Mouse (Mus musculus): ENCODE results near the gene Prkg1. TPM values are rescaled to one million over a fixed set of nuclear protein-coding genes. Genes with fewer than 3 reads are reported as not detected.

Prkg1 gene
- polyA plus RNA-seq, 1 experiment from 2014 or later: 2.1 TPM

GRCm38 (mm10) chr19:30613150-30613865 is 1151.5 kb downstream of the Prkg1 start:
- Histone ChIP-seq H3K9me3 (ENCODE audit: control insufficient read depth, low read length) (no peaks in the 10 kb centered on the region), H3K27me3 (ENCODE audit: control insufficient read depth, insufficient read depth, low read length) (no peaks in the 10 kb centered on the region), H3K36me3 (ENCODE audit: control insufficient read depth, insufficient read depth, low read length) (no peaks in the 10 kb centered on the region), H3K9ac (ENCODE audit: low read depth, low read length) (no peak overlapping the region), H3K4me3 (ENCODE audit: low read length) (no peak overlapping the region), H3K4me2 (replicated peaks; ENCODE audit: low read depth, low read length) (no peak overlapping the region), H3K27ac (ENCODE audit: low read depth, low read length) (no peak overlapping the region), H3K4me1 (ENCODE audit: control insufficient read depth, insufficient read depth, low read length) (no peaks in the 10 kb centered on the region)
- WGBS: 81% methylated on average over 3 of the region's 3 CpGs
- ATAC-seq (ENCODE audit: low FRiP score, low TSS enrichment): no peak

- Histone ChIP-seq H3K9me3 (ENCODE audit: control insufficient read depth, low read length) (no peaks in the 10 kb centered on the region), H3K4me2 (replicated peaks; ENCODE audit: low read depth, low read length) (no peak overlapping the region), H3K4me3 (ENCODE audit: low read length) (no peak overlapping the region), H3K27ac (ENCODE audit: low read depth, low read length) (no peak overlapping the region), H3K4me1 (ENCODE audit: control insufficient read depth, insufficient read depth, low read length) (no peaks in the 10 kb centered on the region), H3K27me3 (ENCODE audit: control insufficient read depth, insufficient read depth, low read length) (no peaks in the 10 kb centered on the region), H3K9ac (ENCODE audit: low read depth, low read length) (no peak overlapping the region), H3K36me3 (ENCODE audit: control insufficient read depth, insufficient read depth, low read length) (no peaks in the 10 kb centered on the region)
- WGBS: 83% methylated on average over 3 of the region's 3 CpGs
- no peak for ATAC-seq (ENCODE audit: low FRiP score, low TSS enrichment)
These were observed 1178.5 kb downstream of the Prkg1 start for GRCm38 (mm10) chr19:30586366-30586765.

GRCm38 (mm10) chr19:30564516-30564915 is 1200.3 kb downstream of the Prkg1 start:
- no peak overlapping the region for H3K4me3 ChIP-seq (ENCODE audit: low read length)
- WGBS: 73% methylated on average over 6 of the region's 6 CpGs

GRCm38 (mm10) chr19:30563876-30564275 is 1201.0 kb downstream of the Prkg1 start:
- Histone ChIP-seq H3K4me3 (ENCODE audit: low read length) (no peak overlapping the region), H3K9me3 (ENCODE audit: control insufficient read depth, low read length) (no peaks in the 10 kb centered on the region), H3K27me3 (ENCODE audit: control insufficient read depth, insufficient read depth, low read length) (no peaks in the 10 kb centered on the region), H3K36me3 (ENCODE audit: control insufficient read depth, insufficient read depth, low read length) (no peaks in the 10 kb centered on the region), H3K27ac (ENCODE audit: low read depth, low read length) (no peak overlapping the region), H3K4me1 (ENCODE audit: control insufficient read depth, insufficient read depth, low read length) (no peaks in the 10 kb centered on the region), H3K9ac (ENCODE audit: low read depth, low read length) (no peak overlapping the region), H3K4me2 (replicated peaks; ENCODE audit: low read depth, low read length) (no peak overlapping the region)
- 86% methylated on average over 3 of the region's 3 CpGs for WGBS
- ATAC-seq (ENCODE audit: low FRiP score, low TSS enrichment): no peak

More at GRCm38 (mm10) chr19:30564516-30564915, 1200.3 kb downstream of the Prkg1 start:
- Histone ChIP-seq H3K9ac (ENCODE audit: low read depth, low read length) (no peak overlapping the region), H3K27ac (ENCODE audit: low read depth, low read length) (no peak overlapping the region), H3K4me2 (replicated peaks; ENCODE audit: low read depth, low read length) (no peak overlapping the region), H3K4me1 (ENCODE audit: control insufficient read depth, insufficient read depth, low read length) (no peaks in the 10 kb centered on the region), H3K36me3 (ENCODE audit: control insufficient read depth, insufficient read depth, low read length) (no peaks in the 10 kb centered on the region), H3K27me3 (ENCODE audit: control insufficient read depth, insufficient read depth, low read length) (no peaks in the 10 kb centered on the region), H3K9me3 (ENCODE audit: control insufficient read depth, low read length) (no peaks in the 10 kb centered on the region)
- no peak for ATAC-seq (ENCODE audit: low FRiP score, low TSS enrichment)

GRCm38 (mm10) chr19:30558024-30558423 is 1206.8 kb downstream of the Prkg1 start:
- H3K27ac ChIP-seq (ENCODE audit: low read depth, low read length): no peak overlapping the region
- no peak overlapping the region for H3K4me3 ChIP-seq (ENCODE audit: low read length)
- no peaks in the 10 kb centered on the region for H3K36me3 ChIP-seq (ENCODE audit: control insufficient read depth, insufficient read depth, low read length)
- no peak for ATAC-seq (ENCODE audit: low FRiP score, low TSS enrichment)
- no peaks in the 10 kb centered on the region for H3K9me3 ChIP-seq (ENCODE audit: control insufficient read depth, low read length)
- H3K4me1 ChIP-seq (ENCODE audit: control insufficient read depth, insufficient read depth, low read length): no peaks in the 10 kb centered on the region
- H3K27me3 ChIP-seq (ENCODE audit: control insufficient read depth, insufficient read depth, low read length): no peaks in the 10 kb centered on the region
- H3K9ac ChIP-seq (ENCODE audit: low read depth, low read length): no peak overlapping the region
- H3K4me2 ChIP-seq (replicated peaks; ENCODE audit: low read depth, low read length): no peak overlapping the region

- peak; percentile 77 for ATAC-seq (ENCODE audit: low FRiP score, low TSS enrichment)
- H3K9ac ChIP-seq (ENCODE audit: low read depth, low read length): peak overlapping the region; percentile 25
These were observed 1210.4 kb downstream of the Prkg1 start for GRCm38 (mm10) chr19:30554467-30554881.

GRCm38 (mm10) chr19:30553740-30554139 is 1211.1 kb downstream of the Prkg1 start:
- Histone ChIP-seq H3K4me1 (ENCODE audit: control insufficient read depth, insufficient read depth, low read length) (peaks cover 5% of the 10 kb centered on the region; the same call in 1 of the 2 replicates), H3K27ac (ENCODE audit: low read depth, low read length) (no peak overlapping the region), H3K4me3 (ENCODE audit: low read length) (no peak overlapping the region), H3K4me2 (replicated peaks; ENCODE audit: low read depth, low read length) (no peak overlapping the region), H3K36me3 (ENCODE audit: control insufficient read depth, insufficient read depth, low read length) (no peaks in the 10 kb centered on the region), H3K9me3 (ENCODE audit: control insufficient read depth, low read length) (no peaks in the 10 kb centered on the region), H3K27me3 (ENCODE audit: control insufficient read depth, insufficient read depth, low read length) (0 out of 2 replicates have a peak, but pooled peaks cover 9% of the 10 kb centered on the region), H3K9ac (ENCODE audit: low read depth, low read length) (no peak overlapping the region)
- no peak for ATAC-seq (ENCODE audit: low FRiP score, low TSS enrichment)
- WGBS: 21% methylated on average over 4 of the region's 4 CpGs

More at GRCm38 (mm10) chr19:30554467-30554881, 1210.4 kb downstream of the Prkg1 start:
- under 1% methylated on average over 12 of the region's 12 CpGs for WGBS
- Histone ChIP-seq H3K4me2 (replicated peaks; ENCODE audit: low read depth, low read length) (peak overlapping the region; percentile 40), H3K4me1 (ENCODE audit: control insufficient read depth, insufficient read depth, low read length) (peaks cover 5% of the 10 kb centered on the region; the same call in 1 of the 2 replicates), H3K4me3 (ENCODE audit: low read length) (peak overlapping the region; percentile 25), H3K27me3 (ENCODE audit: control insufficient read depth, insufficient read depth, low read length) (0 out of 2 replicates have a peak, but pooled peaks cover 3% of the 10 kb centered on the region), H3K9me3 (ENCODE audit: control insufficient read depth, low read length) (no peaks in the 10 kb centered on the region), H3K36me3 (ENCODE audit: control insufficient read depth, insufficient read depth, low read length) (no peaks in the 10 kb centered on the region), H3K27ac (ENCODE audit: low read depth, low read length) (no peak overlapping the region)

- no peak for ATAC-seq (ENCODE audit: low FRiP score, low TSS enrichment)
- no peak overlapping the region for H3K4me3 ChIP-seq (ENCODE audit: low read length)
- peaks cover 5% of the 10 kb centered on the region; the same call in 1 of the 2 replicates for H3K4me1 ChIP-seq (ENCODE audit: control insufficient read depth, insufficient read depth, low read length)
- H3K36me3 ChIP-seq (ENCODE audit: control insufficient read depth, insufficient read depth, low read length): no peaks in the 10 kb centered on the region
- H3K27ac ChIP-seq (ENCODE audit: low read depth, low read length): no peak overlapping the region
- no peaks in the 10 kb centered on the region for H3K9me3 ChIP-seq (ENCODE audit: control insufficient read depth, low read length)
- no peak overlapping the region for H3K9ac ChIP-seq (ENCODE audit: low read depth, low read length)
- H3K27me3 ChIP-seq (ENCODE audit: control insufficient read depth, insufficient read depth, low read length): peaks cover 9% of the 10 kb centered on the region; the same call in 1 of the 2 replicates
- no peak overlapping the region for H3K4me2 ChIP-seq (replicated peaks; ENCODE audit: low read depth, low read length)
- 68% methylated on average over 8 of the region's 8 CpGs for WGBS
These were observed 1212.6 kb downstream of the Prkg1 start for GRCm38 (mm10) chr19:30552260-30552659.

GRCm38 (mm10) chr19:30549854-30550647 is 1214.8 kb downstream of the Prkg1 start:
- no peak for ATAC-seq (ENCODE audit: low FRiP score, low TSS enrichment)
- H3K4me1 ChIP-seq (ENCODE audit: control insufficient read depth, insufficient read depth, low read length): peaks cover 5% of the 10 kb centered on the region; the same call in 1 of the 2 replicates
- no peak overlapping the region for H3K27ac ChIP-seq (ENCODE audit: low read depth, low read length)
- peak overlapping the region; percentile 52 for H3K4me3 ChIP-seq (ENCODE audit: low read length)
- H3K9me3 ChIP-seq (ENCODE audit: control insufficient read depth, low read length): no peaks in the 10 kb centered on the region
- peak overlapping the region; percentile 68 for H3K4me2 ChIP-seq (replicated peaks; ENCODE audit: low read depth, low read length)
- H3K27me3 ChIP-seq (ENCODE audit: control insufficient read depth, insufficient read depth, low read length): peaks cover 15% of the 10 kb centered on the region; the same call in 1 of the 2 replicates
- peak overlapping the region; percentile 54; the same call in 1 of the 2 replicates for H3K9ac ChIP-seq (ENCODE audit: low read depth, low read length)
- 1% methylated on average over 17 of the region's 17 CpGs for WGBS
- no peaks in the 10 kb centered on the region for H3K36me3 ChIP-seq (ENCODE audit: control insufficient read depth, insufficient read depth, low read length)

Data from kidney, embryonic 14.5 days (tissue).